Mouse (Mus musculus): ENCODE data around the gene Hpd.

Gene Hpd

DNA sequence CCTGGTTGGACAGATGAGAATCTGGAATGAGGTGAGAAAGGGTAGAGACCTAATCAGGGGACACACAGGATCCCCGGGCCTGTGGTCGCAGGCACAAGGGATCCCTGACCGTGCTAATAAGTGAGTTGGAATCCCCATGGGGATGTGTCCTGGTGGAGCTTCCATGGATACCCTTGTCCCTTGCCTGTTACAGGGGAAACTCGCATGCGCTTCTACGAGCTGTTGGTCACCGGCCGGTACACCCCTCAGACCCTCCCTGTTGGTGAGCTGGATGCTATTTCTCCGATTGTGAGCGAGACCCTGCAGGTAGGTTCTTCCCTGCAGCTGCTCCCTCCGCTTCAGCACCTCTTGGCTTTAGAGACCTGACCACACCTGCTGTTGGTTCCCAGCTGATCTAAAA, 36.2 kb downstream of the Hpd start:
- DNase-seq: no peak

DNA sequence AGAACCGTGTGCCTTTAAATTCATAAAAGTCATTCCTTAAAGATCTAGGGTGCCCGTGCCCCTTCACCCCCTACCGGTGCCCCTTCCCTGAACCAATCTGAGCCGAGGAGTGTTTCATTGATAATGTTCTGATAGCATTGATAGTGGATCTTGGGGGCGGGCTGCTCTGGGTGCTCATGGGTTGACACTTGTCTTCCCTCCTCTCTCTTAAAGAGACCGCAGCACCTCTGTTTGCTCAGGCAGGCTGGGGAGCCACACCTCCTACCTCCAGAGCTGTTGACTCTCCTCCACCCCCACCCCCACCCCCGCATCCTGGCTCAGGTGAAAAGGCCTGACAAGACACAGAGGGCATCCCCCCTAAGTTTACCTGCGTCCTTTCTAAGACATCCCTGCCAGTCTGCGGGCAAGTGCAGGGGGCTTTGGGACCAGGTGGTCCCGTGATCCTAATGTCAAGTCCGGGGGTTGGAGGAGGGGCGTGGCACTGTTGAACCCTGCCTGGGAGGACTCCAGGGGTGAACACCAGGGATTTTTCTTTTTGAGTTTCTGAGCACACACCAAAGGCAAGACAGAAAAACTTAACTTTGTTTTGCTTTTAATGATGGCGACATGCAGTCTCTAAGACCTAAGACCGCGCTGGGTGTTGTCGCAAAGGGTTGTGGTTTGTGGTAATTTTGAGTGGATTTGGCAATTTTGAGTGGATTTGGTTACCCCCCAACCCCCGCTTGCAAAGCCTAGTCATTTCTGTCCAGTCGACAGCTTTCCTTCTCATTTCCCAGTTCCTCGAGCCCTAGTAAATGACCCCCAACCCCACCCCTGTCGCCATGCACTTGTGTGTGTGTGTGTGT, 37.6 kb downstream of the Hpd start:
- DNase-seq: no peak

DNA sequence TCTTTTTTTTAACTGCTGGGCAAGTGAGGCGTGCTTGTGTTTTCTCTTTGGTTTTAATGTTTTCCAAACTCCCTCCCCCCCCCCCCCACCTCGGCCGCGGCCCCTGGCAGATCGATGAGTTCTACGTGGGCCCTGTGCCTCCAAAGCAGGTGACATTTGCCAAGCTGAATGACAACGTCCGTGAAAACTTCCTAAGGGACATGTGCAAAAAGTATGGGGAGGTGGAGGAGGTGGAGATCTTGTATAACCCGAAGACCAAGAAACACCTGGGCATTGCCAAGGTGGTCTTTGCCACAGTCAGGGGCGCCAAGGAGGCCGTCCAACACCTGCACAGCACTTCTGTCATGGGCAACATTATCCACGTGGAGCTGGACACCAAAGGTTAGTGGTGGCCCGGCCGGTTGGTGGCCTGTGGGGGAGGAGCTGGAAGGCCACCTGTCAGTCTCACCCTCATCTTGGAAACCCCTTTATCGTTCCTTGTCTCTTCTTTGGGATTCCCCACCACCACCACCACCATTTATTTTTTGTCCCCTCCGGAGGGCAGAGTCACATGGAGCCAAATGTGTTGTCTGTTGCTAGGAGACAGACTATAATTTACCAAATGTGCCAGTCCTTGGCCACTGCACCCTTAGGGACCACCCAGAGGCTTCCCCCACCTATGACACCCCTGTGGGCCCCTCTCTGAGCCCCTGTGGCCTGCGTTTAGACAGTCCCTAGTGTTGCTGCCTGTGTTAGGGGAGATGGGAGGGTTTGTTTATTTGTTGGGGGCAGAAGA, 38.4 kb downstream of the Hpd start:
- peak in 1 of 2 experiments; percentile 38 for DNase-seq

DNA sequence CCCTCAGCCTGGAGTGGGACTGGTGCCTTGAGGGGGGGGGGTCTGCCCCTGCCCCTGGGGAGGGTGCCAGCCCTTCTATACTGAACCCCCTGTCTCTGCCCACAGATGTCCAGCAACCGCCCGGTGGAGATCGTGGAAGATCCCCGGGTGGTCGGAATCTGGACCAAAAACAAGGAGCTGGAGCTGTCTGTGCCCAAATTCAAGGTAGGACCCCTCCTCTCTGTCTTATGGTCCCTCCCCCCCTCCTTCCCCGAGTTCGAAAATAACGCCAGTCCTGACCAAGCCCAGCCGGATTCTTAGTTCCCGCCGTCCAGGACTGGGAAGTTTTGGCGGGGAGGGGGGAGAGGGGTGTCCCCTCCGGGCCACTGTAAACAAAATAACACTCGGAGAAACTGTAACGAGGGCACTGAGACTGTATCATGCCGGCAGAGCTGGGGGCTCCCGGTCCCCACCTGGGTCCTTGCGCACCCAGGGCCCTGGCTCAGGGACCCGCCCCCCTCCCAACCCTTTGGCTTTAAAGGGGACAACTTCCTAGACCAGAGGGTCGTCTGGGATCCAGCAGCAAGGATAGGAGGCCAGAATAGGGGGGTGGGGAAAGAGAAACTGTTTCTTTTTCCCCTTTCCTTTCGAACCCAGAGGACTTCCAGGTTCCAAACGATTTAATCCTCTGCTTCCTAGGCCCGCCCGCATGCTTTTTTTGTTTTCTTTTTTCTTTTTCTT, 39.1 kb downstream of the Hpd start:
- peak; percentile 39 to 57 for DNase-seq

DNA sequence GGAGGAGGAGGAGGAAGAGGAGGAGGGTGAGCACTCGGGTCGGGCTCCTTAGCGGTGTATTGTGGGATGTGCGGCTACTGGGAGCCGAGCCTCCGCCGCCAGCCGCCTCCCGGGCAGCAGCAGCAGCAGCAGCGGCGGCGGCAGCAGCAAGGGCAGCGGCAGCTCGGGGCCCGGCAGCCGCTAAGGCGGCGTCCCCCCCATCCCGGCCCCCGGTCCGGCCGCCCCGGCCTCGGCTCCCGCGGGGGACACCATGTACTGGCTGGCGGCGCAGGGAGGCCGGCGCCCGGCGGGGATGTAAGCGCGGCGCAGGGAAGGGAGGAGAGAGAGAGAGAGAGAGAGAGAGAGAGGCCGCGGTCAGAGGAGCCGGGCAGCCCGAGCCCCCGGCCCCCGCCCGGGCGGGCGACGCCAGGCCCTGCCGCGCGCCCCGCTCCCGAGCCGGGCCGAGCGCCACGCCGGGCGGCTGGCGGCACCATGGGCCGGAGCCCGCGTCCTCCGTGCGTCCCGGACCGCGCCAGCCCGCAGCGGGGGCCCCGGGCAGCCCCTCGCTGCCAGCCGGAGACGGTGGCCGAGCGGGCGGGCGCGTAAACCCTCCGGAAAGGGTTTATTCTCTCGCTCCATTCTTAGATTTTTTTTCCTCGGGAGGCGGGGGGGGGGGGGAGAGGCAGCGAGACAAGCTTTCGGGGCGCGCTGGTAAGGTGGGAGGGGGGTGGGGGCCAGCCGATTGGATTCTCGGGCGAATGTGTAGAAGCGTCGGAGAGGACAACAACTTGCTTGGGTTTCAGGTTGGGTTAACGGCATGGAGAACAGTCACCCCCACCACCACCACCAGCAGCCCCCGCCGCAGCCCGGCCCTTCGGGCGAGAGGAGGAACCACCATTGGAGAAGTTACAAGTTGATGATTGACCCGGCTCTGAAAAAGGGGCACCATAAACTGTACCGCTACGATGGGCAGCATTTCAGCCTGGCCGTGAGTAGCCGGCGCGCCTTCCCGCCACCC, 40.1 kb downstream of the Hpd start, which contains the start of gene Setd1b:
TSS of gene Setd1b (plus strand) at position 33 of the 997 bp plus-strand sequence.
- peak; percentile 73 to 76 for DNase-seq

DNA sequence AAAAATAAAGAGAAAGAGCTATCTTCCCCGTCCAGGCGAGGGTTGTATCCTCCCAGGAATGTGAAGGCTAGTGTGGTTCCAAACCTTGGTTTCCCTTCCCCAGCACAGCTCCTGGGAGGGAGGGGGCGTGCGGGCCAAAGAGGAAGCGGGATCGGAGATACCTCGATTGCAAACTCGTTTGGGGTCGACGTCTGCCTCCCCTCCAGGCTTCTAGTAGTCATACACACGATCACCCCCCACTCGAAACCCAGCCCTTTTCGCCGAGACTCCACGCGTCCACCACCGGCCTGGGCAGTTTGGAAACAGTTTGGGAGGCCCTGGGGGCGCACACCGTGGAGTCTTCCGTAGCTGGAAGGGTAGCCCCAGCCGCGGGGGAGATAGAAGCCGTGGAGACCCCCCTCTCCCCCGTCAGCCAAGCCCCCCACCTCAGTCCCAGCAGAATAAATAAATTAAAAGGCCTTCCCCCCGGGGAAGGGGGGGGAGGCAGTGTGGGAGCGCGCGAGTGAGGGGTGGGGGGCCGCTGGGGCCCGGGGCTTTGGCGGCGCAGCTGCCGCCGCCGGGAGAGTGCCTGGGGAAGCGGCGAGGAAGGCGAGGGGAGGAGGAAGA, 40.9 kb downstream of the Hpd start:
- DNase-seq: peak; percentile 73 to 74

DNA sequence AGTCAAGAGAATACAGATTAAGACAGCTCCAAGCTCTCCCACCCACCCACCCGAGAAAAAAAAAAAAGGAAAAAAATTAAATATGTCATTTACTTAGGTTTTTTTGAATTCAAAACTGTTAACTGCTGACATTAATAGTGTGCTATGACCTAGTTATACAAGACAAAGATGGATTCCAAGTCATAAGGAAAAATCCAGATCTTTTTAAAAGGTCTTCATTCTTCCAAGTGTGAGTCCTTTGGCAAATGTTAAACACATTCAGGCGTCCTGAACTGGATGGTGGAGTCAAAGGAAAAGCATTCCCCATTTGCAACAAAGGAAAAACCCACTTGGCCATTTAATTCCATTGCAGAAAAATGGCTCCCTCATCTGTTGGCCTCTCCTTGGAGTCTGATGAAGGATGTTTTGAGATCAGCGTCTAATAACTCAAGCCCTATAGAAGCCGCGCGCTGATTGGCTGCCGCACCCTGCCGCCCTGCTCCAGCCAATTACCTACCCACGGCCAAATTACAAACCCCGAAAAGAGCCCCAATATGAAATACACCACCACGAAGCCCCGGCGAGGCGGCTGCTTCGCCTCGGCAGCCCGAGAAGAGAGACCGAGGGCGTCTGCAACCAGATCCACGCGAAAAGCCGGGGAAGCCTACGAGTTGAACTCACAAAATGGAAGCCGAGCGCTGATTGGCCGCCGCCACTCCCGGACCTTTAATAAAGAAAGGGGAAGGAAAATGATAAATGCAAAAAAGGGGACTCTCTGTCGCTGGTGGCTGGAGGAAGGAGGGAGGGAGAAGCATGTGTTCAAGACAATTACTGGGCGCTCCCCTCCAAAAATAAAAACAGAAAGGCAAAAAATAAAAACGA, 41.6 kb downstream of the Hpd start:
- DNase-seq: peak; percentile 96 to 97

DNA sequence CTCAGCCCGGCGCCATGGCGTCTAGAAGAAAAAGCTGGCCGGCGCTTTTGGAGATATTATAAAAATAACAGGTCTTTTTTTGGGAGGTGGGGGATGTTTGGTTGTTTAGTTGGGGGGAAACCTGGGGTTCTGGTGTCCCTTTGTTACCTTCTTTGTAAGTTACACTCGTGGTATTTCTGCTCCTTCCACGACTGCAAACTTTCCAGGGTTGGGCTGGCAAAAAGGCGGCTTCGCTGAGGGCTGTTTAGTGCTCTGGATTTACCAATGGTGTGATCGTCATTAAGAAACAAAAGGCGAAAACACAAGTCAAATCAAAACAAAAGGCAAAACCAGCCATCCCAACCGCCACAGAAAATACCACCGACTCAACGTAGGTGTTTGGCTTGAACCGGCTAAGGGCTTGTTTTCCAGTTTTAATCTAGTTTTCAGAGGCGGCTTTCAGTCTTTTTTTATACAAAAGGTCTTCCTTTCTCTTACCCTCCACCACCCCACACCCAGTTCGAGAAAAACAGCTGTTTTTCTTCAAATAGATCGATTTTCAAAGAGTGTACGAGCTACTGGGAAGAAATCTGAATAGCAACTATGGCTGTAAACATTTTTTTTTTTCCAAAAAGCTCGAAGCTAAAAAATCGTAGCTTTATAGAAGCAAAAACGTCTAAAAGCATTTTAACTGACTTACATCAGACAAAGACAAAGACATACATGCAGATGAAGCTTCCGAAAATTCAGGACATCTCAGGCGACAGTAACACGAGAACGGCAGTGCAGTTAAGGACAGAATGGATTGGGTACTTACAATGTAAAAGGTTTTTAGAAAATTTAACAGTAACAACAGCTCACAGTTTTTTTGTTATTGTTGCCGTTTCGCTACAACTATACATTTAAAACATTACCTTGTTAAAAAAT, 42.6 kb downstream of the Hpd start:
- DNase-seq: peak; percentile 43 to 64

DNA sequence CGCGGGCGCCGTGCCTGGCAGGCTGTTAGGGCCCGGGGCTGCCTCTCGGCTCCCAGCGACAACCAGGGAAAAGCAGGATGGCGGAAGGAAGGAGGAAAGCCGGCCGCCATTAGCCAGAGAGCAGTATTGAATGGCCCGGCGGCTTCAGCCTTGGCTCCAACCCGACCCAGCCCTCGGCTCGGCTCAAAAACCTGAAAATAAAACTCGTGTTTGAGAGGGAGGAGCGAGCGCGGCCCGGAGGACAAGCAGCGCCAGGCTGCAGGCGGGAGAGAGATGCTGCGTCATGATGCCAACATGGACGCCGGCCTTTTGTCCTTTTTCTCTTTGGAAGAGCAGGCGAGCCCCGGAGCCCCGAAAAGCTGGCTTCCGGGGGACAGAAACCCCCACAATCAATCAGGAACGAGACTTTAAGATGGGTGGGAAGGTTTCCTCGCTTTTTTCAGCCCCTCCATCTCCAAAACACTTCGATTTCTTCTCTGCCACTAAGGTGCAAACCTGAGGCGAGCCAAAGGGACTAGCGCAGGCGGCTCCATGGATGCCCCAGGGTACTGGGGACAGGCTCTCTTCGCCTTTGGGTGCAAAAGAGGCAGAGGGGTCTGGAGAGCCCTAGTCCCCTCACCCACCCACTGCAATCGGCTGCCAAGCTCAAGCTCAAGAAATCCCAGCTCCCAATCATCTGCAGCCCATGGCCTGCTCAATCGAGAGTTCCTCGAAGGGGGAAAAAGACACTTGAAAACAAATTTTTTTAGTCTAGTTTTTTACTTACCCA, 43.4 kb downstream of the Hpd start:
- DNase-seq: peak; percentile 93

DNA sequence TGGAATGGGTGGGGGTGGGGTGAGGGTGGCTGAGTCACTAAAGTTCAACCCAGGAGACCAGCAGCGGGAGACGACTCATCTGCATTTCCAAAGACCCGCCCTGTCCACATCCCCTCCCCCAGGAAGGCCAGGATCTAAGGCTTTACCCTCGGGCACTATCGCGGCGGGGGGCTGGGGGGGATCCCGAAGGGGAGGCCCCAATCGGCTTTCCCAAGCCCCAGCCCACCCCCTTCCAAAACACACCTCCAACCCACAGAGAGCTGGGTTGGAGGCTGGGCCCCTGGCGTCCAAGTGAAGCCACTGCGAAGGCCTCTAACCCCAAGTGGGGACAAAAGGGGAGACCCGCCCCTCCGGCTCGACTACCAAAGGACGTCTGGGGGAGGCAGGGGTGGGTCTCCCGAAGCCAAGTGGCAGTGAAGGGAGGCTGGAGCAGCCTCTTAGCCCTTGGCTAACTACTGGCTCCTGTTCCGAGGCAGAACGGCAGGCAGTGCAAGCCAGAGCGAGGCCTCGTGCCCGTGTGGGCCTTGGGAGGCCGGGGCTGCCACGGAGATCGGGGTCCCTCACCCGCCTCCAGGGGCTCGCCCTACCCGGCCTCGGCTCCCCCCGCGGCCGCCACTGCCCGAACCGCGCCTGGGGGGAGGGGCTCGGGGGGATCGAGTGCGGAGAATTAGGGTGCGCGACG, 44.2 kb downstream of the Hpd start:
- peak in 1 of 2 experiments; percentile 72 for DNase-seq

DNA sequence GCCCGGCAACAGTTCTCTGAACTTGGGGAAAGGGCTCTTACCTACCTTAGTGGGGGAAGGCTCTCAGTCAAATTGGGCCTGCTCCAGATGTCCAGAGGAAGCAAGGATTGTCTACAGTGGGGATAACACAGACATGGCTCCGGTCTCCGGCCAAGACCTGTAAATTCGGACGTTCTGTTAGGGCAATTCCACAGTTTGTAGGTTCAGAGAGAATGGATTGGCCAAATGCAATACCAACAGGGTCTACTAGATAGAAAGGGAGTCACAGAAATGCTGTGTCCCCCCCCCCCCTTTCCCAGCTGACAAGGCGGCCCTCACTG, 44.7 kb downstream of the Hpd start:
- DNase-seq: no peak

DNA sequence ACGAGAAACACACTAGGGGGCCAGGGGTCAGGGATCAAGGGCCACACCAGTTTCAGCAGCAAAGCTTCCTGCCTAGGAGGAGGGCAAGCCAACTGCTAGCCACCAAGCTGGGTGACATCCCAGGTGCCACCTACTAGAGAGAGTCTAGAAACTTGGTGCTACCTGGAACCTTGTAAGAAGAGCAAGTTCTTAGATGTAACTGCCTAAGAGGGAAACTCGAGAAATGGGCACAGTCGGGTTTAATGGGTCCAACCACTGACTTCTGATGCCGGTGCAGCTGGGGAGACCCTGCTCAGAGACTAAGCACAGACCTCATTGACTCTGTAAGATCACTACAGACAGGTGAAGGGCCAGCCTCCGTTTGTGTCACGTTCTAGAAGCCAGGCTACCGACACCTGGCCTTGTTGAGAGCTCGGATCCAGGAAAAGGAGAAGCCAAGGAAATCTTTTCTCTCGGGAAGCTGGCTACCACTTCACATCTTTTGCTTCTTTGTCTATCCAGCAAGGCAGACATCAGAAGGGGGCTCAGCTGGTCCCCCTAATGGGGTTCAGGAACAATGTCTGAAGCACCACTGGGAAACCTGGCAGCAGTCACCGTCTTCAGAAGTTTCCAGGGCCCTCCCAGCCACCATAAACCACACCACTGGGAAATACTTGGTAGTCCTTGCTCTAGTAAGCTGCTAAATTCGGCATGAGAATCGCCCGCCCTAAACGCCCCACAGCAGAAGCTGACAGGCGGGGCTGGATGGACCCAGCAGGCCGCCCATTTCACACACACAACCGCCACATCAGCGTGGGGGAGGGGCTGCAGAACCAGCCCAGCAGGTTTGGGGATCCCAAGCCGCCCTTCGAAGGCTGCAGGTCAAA, 45.2 kb downstream of the Hpd start:
- peak; percentile 70 to 80 for DNase-seq

DNA sequence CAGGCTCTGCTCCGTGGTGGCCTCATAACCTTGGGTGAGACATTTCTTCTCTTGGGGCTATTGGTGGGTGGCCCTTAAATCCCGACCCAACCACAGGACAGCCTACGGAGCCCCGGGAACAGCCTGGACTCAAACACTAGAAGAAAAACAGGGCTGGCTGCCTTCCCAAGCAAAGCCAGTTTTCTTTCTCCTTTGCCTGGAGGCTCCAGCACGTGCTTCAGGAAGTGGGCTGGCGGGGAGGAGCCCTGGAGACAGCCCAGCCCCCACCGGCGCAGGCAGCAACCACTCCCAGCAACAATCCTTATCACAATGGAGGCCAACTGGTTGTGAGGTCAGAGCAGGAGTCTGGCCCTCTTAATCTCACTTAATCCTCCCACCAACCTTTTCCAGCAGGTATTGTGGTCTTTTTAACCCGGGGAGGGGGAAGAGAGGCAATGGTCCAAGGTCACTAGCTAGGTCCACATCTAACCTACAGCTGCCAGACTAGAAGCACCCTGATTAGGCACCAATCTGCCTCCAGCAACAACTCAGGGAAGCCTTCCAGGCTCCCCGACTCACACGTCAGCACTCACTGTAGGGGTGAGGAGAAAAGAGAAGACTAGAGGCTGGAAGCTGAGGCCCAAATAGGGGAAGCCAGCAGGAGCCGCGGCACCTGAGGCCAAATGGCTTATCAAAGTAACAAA, 46.0 kb downstream of the Hpd start:
- peak; percentile 61 to 78 for DNase-seq

DNA sequence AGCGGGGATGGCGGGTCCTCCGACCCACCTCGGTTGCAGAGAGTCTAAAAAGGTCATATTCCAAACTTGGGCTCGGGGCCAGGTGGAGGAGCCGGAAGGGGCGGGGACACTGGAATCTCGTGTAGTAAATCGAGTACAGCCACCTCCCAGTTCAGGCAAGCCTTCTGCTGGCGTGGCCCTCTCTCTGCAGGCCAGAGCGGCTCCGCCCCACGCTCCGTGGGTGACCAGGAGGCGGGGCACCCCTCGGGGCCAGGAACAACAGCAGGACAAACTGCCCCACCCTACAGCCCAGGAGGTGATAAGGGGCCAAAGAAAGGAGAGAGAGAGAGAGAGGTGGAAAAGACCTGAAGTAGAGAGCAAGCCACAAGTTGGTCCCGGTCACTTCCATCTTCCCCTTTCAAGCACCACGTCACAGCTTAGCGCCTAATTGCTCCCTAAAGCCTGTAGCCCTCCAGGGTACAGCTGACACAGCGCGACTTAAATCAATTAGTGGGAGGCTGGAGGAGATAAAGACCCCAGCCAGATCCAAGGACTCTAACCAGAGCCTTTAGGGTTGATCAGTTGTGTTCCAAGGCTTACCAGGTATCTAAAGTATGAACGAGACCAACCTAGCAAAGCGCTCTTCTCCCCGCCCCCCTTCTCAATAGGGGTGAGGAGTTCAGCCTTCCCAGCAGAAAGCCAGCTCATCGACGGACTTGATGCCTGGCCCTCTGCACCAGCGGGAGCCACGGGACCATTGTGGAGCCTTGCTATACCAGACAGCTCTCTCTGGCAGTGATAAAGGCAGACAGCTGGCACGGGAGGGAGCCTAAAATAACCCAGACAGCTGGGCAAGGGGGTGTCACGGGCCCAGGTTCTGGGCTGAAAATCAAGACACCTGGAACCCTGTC, 46.8 kb downstream of the Hpd start:
- peak; percentile 69 to 77 for DNase-seq

DNA sequence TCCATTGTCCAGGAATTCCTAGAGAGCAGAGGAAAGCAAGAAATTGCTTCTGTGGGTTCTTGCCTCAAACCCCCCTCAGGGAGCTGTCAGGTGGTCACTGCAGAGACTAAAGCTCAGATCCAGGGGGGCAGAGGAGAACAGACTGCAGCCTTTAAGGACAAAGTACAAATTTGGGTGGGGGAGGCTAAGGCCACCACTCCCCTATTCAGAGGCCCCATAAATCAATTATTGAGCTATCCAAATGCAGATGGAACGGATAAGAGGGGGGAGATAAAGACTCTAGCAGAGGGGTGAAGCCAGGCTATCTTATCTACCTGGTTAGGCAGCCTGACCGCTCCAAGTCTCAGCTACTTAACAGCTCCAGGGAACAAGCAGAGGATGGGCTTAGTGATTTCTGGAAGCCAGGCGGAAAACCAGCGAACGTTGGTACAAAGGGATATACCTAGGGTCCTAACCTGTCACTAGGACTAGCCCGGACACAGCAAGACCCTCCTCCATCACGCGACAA, 47.6 kb downstream of the Hpd start:
- no peak for DNase-seq

Measured in cerebellum, postnatal 25 days (tissue).